Comparison of ENCODE assay signal across 8 mouse cellular contexts in genomic region chr15:12203512-12204318, GRCm38 (mm10). TPM values are rescaled to one million over a fixed set of nuclear protein-coding genes. Genes with fewer than 3 reads are reported as not detected.
DNase-seq lines count a peak whose midpoint lies in the region; ATAC-seq and TF ChIP-seq lines count a peak whose summit lies in the region.

No protein-coding gene starts in this region.

- peaks cover 8% of the 10 kb centered on the region for H3K36me3 ChIP-seq in E14TG2a.4 (ENCODE audit: insufficient read depth, low read length)
- H3K36me3 ChIP-seq in forebrain, embryonic 10.5 days (replicated peaks): no peaks in the 10 kb centered on the region

- WGBS in forebrain, embryonic 10.5 days: 53% methylated on average over 10 of the region's 10 CpGs

- peak overlapping the region; percentile 92 for H3K27ac ChIP-seq in forebrain, embryonic 10.5 days

- no peaks in the 10 kb centered on the region for H3K27me3 ChIP-seq in E14TG2a.4 (ENCODE audit: insufficient read depth, low read length)
- H3K27me3 ChIP-seq in forebrain, embryonic 10.5 days (ENCODE audit: poor library complexity, severe bottlenecking): no peaks in the 10 kb centered on the region

- H3K4me3 ChIP-seq in E14TG2a.4 (replicated peaks; ENCODE audit: low read length): peak overlapping the region; percentile 95
- H3K4me3 ChIP-seq in forebrain, embryonic 10.5 days: peak overlapping the region; percentile 86

- H3K9me3 ChIP-seq in E14TG2a.4 (ENCODE audit: low read length): no peaks in the 10 kb centered on the region
- no peaks in the 10 kb centered on the region for H3K9me3 ChIP-seq in forebrain, embryonic 10.5 days

- H3K4me1 ChIP-seq in E14TG2a.4 (replicated peaks; ENCODE audit: low read depth, low read length): peaks cover 73% of the 10 kb centered on the region
- peaks cover 32% of the 10 kb centered on the region for H3K4me1 ChIP-seq in forebrain, embryonic 10.5 days

- no peak for ATAC-seq in megakaryocyte progenitor cell, adult 5-6 weeks (replicated peaks; ENCODE audit: poor library complexity)

- no peak for TF ChIP-seq CTCF in E14TG2a.4 (conservative IDR thresholded peaks at IDR 0.05; ENCODE audit: low read length)

- peak; percentile 55 for DNase-seq in 3134 (ENCODE audit: extremely low read depth, insufficient read length, low spot score)
- DNase-seq in forebrain, embryonic 10.5 days (ENCODE audit: extremely low spot score, low spot score): peak; percentile 24
- peak; percentile 41 for DNase-seq in kidney, postnatal 14 days
- peak; percentile 37 for DNase-seq in neural tube, embryonic 10.5 days (ENCODE audit: extremely low spot score, low spot score)
- DNase-seq in cerebellum, postnatal 4 days (ENCODE audit: low spot score in 2 of 2): no peak
- DNase-seq in gastrocnemius, adult 8-10 months (ENCODE audit: low spot score in 2 of 2): no peak

RNA-seq across cellular contexts. Expression of gene Mtmr12, which starts 1.1 kb away (rescaled TPM):
- polyA plus RNA-seq in forebrain, embryonic 10.5 days (2016; fragmentation: Nextera tagmentation; extraction: Ambion mirVana): 15.4 and 15.9 TPM in 2 replicates
- total RNA-seq in gastrocnemius, adult 8-10 months (2022): 1 to 10 TPM; 2.7 to 4.6 (median 3.7) TPM
- total RNA-seq in megakaryocyte progenitor cell, adult 5-6 weeks (2015): 12.0 and 12.8 TPM in 2 replicates
- 12.1 and 13.5 TPM in 2 replicates for total RNA-seq in megakaryocyte progenitor cell, adult 5-6 weeks (2017)

Comparison
In these comparisons a context has a peak if more than half of its experiments do, and no peak if none do; other contexts are left out.
1. DNase-seq: peak in 3134 (single experiment), forebrain, embryonic 10.5 days (single experiment), kidney, postnatal 14 days (single experiment) and neural tube, embryonic 10.5 days (single experiment); none in cerebellum, postnatal 4 days (0 of 2) and gastrocnemius, adult 8-10 months (0 of 2).